Mouse (Mus musculus): ENCODE results near the gene Tnfaip8l1. TPM values are rescaled to one million over a fixed set of nuclear protein-coding genes. Genes with fewer than 3 reads are reported as not detected.

The Tnfaip8l1 gene
- 0.97 TPM for polyA plus RNA-seq (2014; fragmentation: Illumina TruSeq; extraction: RNeasy Lipid Tissue Mini Kit (QIAGEN cat#74804); ENCODE audit: low replicate concordance)

GRCm38 (mm10) chr17:56162231-56162774 is at the start of gene Tnfaip8l1:
Gene Tnfaip8l1, plus strand, starts transcription at chr17:56162477.

GRCm38 (mm10) chr17:56117251-56117710 is 45.0 kb upstream of the Tnfaip8l1 start, which contains the start of gene Plin5:
Gene Plin5, minus strand, starts transcription at chr17:56117596.

GRCm38 (mm10) chr17:56121826-56122225 is 40.5 kb upstream of the Tnfaip8l1 start, which contains the start of gene Lrg1:
Gene Lrg1, minus strand, starts transcription at chr17:56122001.

GRCm38 (mm10) chr17:56139858-56140595 is 22.2 kb upstream of the Tnfaip8l1 start, which contains the start of gene Sema6b:
Gene Sema6b, minus strand, starts transcription at chr17:56140343.

GRCm38 (mm10) chr17:56183658-56184103 is 21.4 kb downstream of the Tnfaip8l1 start, which contains the start of gene Mydgf:
Gene Mydgf, minus strand, starts transcription at chr17:56183920.

GRCm38 (mm10) chr17:56218377-56219191 is 56.3 kb downstream of the Tnfaip8l1 start, which contains the start of gene Dpp9:
Gene Dpp9, minus strand, starts transcription at chr17:56218905.

Other genes starting within 250 kb of the Tnfaip8l1 start
- 20.5 TPM for gene Zfp119b, start 213.0 kb upstream of the Tnfaip8l1 start, polyA plus RNA-seq (2014; fragmentation: Illumina TruSeq; extraction: RNeasy Lipid Tissue Mini Kit (QIAGEN cat#74804); ENCODE audit: low replicate concordance)
- gene Ebi3, start 209.8 kb upstream of the Tnfaip8l1 start, polyA plus RNA-seq (2014; fragmentation: Illumina TruSeq; extraction: RNeasy Lipid Tissue Mini Kit (QIAGEN cat#74804); ENCODE audit: low replicate concordance), result not detected
- not detected for gene Yju2, start 203.4 kb upstream of the Tnfaip8l1 start, polyA plus RNA-seq (2014; fragmentation: Illumina TruSeq; extraction: RNeasy Lipid Tissue Mini Kit (QIAGEN cat#74804); ENCODE audit: low replicate concordance)
- not detected for gene Shd, start 192.0 kb upstream of the Tnfaip8l1 start, polyA plus RNA-seq (2014; fragmentation: Illumina TruSeq; extraction: RNeasy Lipid Tissue Mini Kit (QIAGEN cat#74804); ENCODE audit: low replicate concordance)
- not detected for gene Fsd1, start 176.0 kb upstream of the Tnfaip8l1 start, polyA plus RNA-seq (2014; fragmentation: Illumina TruSeq; extraction: RNeasy Lipid Tissue Mini Kit (QIAGEN cat#74804); ENCODE audit: low replicate concordance)
- 15.4 TPM for gene Stap2, start 156.9 kb upstream of the Tnfaip8l1 start, polyA plus RNA-seq (2014; fragmentation: Illumina TruSeq; extraction: RNeasy Lipid Tissue Mini Kit (QIAGEN cat#74804); ENCODE audit: low replicate concordance)
- 0.63 TPM for gene Mpnd, start 156.8 kb upstream of the Tnfaip8l1 start, polyA plus RNA-seq (2014; fragmentation: Illumina TruSeq; extraction: RNeasy Lipid Tissue Mini Kit (QIAGEN cat#74804); ENCODE audit: low replicate concordance)
- gene Sh3gl1, start 125.8 kb upstream of the Tnfaip8l1 start, polyA plus RNA-seq (2014; fragmentation: Illumina TruSeq; extraction: RNeasy Lipid Tissue Mini Kit (QIAGEN cat#74804); ENCODE audit: low replicate concordance), result 0.52 TPM
- gene Chaf1a, start 122.0 kb upstream of the Tnfaip8l1 start, polyA plus RNA-seq (2014; fragmentation: Illumina TruSeq; extraction: RNeasy Lipid Tissue Mini Kit (QIAGEN cat#74804); ENCODE audit: low replicate concordance), result 0.26 TPM
- gene Ubxn6, start 87.4 kb upstream of the Tnfaip8l1 start, polyA plus RNA-seq (2014; fragmentation: Illumina TruSeq; extraction: RNeasy Lipid Tissue Mini Kit (QIAGEN cat#74804); ENCODE audit: low replicate concordance), result 14.4 TPM
- 2.2 TPM for gene Hdgfl2, start 82.8 kb upstream of the Tnfaip8l1 start, polyA plus RNA-seq (2014; fragmentation: Illumina TruSeq; extraction: RNeasy Lipid Tissue Mini Kit (QIAGEN cat#74804); ENCODE audit: low replicate concordance)
- gene Plin4, start 52.7 kb upstream of the Tnfaip8l1 start, polyA plus RNA-seq (2014; fragmentation: Illumina TruSeq; extraction: RNeasy Lipid Tissue Mini Kit (QIAGEN cat#74804); ENCODE audit: low replicate concordance), result 0.41 TPM
- gene Plin5, start 44.9 kb upstream of the Tnfaip8l1 start, polyA plus RNA-seq (2014; fragmentation: Illumina TruSeq; extraction: RNeasy Lipid Tissue Mini Kit (QIAGEN cat#74804); ENCODE audit: low replicate concordance), result not detected
- not detected for gene Lrg1, start 40.5 kb upstream of the Tnfaip8l1 start, polyA plus RNA-seq (2014; fragmentation: Illumina TruSeq; extraction: RNeasy Lipid Tissue Mini Kit (QIAGEN cat#74804); ENCODE audit: low replicate concordance)
- not detected for gene Sema6b, start 22.1 kb upstream of the Tnfaip8l1 start, polyA plus RNA-seq (2014; fragmentation: Illumina TruSeq; extraction: RNeasy Lipid Tissue Mini Kit (QIAGEN cat#74804); ENCODE audit: low replicate concordance)
- 5.6 TPM for gene Mydgf, start 21.4 kb downstream of the Tnfaip8l1 start, polyA plus RNA-seq (2014; fragmentation: Illumina TruSeq; extraction: RNeasy Lipid Tissue Mini Kit (QIAGEN cat#74804); ENCODE audit: low replicate concordance)
- 0.15 TPM for gene Dpp9, start 56.4 kb downstream of the Tnfaip8l1 start, polyA plus RNA-seq (2014; fragmentation: Illumina TruSeq; extraction: RNeasy Lipid Tissue Mini Kit (QIAGEN cat#74804); ENCODE audit: low replicate concordance)
- gene Fem1a, start 94.3 kb downstream of the Tnfaip8l1 start, polyA plus RNA-seq (2014; fragmentation: Illumina TruSeq; extraction: RNeasy Lipid Tissue Mini Kit (QIAGEN cat#74804); ENCODE audit: low replicate concordance), result 2.2 TPM
- gene Ticam1, start 114.3 kb downstream of the Tnfaip8l1 start, polyA plus RNA-seq (2014; fragmentation: Illumina TruSeq; extraction: RNeasy Lipid Tissue Mini Kit (QIAGEN cat#74804); ENCODE audit: low replicate concordance), result 0.63 TPM
- gene Plin3, start 130.4 kb downstream of the Tnfaip8l1 start, polyA plus RNA-seq (2014; fragmentation: Illumina TruSeq; extraction: RNeasy Lipid Tissue Mini Kit (QIAGEN cat#74804); ENCODE audit: low replicate concordance), result 90.5 TPM
- gene Arrdc5, start 137.8 kb downstream of the Tnfaip8l1 start, polyA plus RNA-seq (2014; fragmentation: Illumina TruSeq; extraction: RNeasy Lipid Tissue Mini Kit (QIAGEN cat#74804); ENCODE audit: low replicate concordance), result not detected
- 12.6 TPM for gene Uhrf1, start 140.8 kb downstream of the Tnfaip8l1 start, polyA plus RNA-seq (2014; fragmentation: Illumina TruSeq; extraction: RNeasy Lipid Tissue Mini Kit (QIAGEN cat#74804); ENCODE audit: low replicate concordance)
- 0.52 TPM for gene Kdm4b, start 163.6 kb downstream of the Tnfaip8l1 start, polyA plus RNA-seq (2014; fragmentation: Illumina TruSeq; extraction: RNeasy Lipid Tissue Mini Kit (QIAGEN cat#74804); ENCODE audit: low replicate concordance)